Mouse (Mus musculus): ENCODE data around the gene Gm28778. TPM values are rescaled to one million over a fixed set of nuclear protein-coding genes. Genes with fewer than 3 reads are reported as not detected.
"Not testable (repeated sequence)": the region's sequence is repeated elsewhere in the genome, so short reads cannot be mapped to it uniquely, and the experiment has no call there.

Gene Gm28778
- total RNA-seq (2021), result 1 to 10 TPM; 1.4 to 2.3 TPM
- long read RNA-seq, experiment 1, result 0 reads
- long read RNA-seq, experiment 2, partial matches to known transcripts, result 0 of 8 reads
- long read RNA-seq, experiment 2, other reads (novel, unspliced or antisense), result 8 of 8 reads

DNA sequence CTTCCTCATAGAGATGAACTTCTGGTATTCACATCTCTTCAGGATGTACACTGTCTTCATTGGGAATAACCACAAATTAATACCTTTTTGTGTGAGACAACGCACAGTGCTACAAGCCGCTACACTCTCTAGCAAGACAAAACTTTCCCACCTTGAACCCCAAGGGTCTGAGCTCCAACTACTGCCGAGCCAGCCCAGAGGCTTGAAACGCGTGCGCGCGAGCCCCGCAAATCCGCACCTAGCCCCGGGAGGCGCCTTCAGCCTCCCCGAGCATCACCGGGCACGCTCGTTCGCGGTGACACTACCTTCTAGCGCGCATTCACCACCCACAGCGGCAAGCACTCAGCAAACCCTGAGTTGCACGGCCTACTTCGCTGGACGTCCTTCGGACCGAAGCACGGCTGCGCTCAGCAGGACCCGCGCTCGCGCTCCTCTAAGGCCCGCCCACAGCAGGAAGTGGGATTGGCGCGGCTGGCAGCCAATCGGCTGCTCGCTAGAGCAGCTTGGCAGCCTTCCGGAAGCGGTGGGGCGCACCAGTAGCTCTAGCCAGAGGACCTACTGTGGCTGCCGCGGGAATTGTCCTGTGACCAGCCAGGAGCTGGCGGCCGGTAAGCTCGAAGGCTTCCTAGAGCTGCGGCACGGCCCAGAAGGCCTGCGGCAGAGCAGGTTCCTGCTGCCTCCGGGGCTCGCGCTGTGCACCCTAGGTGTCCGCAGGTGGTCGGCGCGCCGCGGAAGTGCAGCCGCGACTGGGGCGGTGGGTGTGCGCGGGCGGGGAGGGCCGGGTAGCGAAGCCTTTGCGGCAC lies at the start of gene Gm28778, which contains the start of the genes Pms1 and Ormdl1:
Gene Gm28778, plus strand, starts transcription at position 531 of the 803 bp plus-strand sequence.
Gene Pms1, minus strand, starts transcription at position 438 of the 803 bp plus-strand sequence.
Gene Ormdl1, plus strand, starts transcription at position 515 of the 803 bp plus-strand sequence.
- peak; percentile 94 for DNase-seq

DNA sequence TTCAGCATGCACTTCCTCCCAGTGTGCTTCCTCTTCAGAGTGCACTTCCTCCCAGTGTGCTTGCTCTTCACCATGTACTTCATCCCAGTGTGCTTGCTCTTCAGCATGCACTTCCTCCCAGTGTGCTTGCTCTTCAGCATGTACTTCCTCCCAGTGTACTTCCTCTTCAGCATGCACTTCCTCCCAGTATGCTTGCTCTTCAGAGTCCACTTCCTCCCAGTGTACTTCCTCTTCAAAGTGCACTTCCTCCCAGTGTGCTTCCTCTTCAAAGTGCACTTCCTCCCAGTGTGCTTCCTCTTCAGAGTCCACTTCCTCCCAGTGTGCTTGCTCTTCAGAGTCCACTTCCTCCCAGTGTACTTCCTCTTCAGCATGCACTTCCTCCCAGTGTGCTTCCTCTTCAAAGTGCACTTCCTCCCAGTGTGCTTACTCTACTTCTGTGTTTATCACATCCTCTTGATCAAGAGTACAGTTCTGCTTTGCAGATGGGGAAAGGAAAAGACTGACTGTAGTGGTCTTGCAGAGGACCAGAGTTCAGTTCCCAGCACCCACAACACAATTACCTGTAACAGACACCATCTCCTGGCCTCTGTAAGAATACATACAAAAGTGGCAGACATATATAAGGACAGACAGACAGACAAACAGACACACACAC lies 31.8 kb upstream of the Gm28778 start:
- DNase-seq, result not testable (repeated sequence)

DNA sequence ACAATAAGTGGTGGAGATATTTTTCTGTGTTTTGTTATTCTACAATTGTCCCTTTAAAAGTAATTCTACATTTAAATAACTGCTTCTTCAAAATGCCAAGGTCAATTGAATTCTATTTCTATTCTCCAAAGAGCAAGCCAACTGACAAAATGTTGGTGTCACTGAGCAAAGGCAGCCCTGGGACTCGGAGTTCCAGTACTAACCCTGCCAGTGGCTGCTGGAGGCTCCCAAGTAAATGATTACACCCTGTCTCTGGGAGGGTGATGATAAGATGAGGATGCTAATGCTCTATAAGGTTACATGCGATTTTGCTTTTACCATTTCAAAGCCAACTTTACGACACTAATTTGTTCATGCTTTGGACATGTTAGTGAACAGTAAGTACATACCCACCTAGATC lies 27.0 kb upstream of the Gm28778 start:
- no peak for DNase-seq

- DNase-seq, result no peak
Observed at GRCm38 (mm10) chr1:53272646-53273045, 24.3 kb upstream of the Gm28778 start.

DNA sequence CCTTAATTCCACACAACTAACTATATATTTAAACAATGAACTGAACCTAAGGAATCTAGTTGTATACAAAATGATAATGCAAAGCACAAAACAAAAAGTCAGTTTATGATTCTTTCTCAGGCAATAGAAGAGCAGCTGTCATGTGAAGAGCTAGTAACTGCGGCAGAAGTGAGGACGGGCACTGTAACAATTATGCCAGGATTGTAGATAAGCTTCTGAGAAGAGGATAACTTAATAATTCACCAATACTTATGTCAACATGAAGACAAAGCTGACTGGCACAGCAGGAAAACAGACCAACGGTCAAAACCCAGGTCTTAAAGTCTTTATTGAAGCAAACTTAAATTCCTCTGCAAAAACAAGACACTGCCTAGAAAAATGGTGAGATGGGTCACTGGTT lies 5.7 kb upstream of the Gm28778 start:
- DNase-seq, result no peak

DNA sequence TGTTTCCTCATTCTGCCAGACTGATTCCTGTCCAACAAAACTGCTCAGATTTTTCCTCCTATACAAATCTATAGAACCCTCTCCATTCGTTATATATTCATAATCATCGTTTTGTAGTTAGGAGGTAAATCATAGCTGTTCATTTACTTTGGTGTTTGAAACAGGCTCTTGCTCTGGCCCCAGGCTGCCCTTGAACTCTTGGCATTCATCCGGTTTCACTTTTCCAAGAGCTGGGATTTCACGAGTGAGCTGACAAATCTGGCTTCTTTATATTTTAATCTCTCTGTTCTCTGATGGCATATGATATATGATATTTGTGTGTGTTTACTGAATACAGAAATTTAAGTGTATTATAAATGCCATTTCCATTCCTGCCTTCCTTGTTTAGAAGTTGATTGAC lies 3.6 kb downstream of the Gm28778 start:
- DNase-seq, result no peak

DNA sequence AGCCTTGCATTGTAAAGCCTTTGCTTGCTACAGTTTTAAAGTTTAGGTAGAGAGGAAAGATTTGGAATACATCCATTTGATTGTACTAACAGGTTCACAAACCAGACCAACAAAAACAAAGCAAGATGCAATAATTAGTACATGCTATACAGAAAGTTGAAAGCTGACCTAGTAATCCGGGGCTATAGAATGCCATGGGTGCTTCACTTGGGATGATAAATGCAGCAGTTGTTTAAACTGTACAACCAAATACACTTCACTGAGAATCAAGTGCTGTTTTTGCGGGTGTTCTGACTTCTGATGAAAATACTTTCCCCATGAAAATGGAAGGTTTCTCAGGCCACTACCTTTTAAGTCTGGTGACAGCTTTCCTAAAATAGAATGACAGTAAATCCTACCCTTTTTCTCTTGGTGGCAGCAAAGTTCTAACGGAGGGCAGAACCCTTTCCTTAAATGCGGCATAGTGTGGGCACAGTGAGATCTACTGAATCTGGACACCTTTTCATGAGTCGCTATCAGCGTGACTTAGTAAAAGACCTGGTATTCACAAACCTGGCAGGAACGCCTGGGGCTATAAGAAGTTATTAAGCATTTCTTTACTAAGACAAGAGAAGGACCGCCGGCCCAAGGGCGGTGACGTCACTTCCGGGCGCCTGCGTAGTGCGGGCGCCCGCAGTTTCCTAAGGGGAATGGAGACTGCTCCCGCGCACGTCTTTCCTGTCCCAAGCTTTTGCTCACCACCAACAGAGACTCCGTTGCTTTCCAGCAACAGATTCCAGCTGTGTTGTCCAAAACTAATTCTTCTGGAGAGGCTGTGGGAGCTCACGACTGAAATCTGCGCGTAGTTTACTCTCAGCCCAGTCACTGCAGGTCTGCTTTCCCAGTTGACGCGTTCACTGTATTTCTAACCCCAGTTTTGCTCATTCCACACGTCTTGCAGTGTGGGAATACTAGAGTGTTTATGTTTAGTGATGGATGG lies 16.4 kb downstream of the Gm28778 start, which contains the start of gene Osgepl1:
Gene Osgepl1, plus strand, starts transcription at position 636 of the 979 bp plus-strand sequence.
- DNase-seq, result peak; percentile 75

GRCm38 (mm10) chr1:53321662-53322344 lies 24.9 kb downstream of the Gm28778 start:
- DNase-seq, result no peak

- no peak for DNase-seq
Observed at GRCm38 (mm10) chr1:53323254-53323653, 26.3 kb downstream of the Gm28778 start.

DNA sequence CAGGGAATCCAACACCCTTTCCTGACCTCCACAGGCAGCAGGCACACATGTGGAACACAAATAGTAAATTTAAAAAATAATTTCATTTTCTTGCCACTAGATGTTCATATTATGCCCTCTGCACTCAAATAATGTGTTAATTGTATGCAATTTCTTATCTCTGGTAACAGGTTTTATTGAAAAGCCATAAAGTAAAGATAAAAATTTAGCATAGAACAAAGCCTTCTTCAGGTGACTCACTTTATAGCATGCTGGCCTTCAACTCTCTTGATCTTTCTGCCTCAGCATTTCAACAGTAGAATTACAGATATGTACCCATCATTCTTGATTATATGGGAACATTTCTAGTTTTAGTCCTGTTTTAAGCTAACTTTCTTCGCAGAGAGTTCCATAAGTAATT lies 27.4 kb downstream of the Gm28778 start:
- no peak for DNase-seq

GRCm38 (mm10) chr1:53324827-53325494 lies 28.1 kb downstream of the Gm28778 start:
- no peak for DNase-seq

DNA sequence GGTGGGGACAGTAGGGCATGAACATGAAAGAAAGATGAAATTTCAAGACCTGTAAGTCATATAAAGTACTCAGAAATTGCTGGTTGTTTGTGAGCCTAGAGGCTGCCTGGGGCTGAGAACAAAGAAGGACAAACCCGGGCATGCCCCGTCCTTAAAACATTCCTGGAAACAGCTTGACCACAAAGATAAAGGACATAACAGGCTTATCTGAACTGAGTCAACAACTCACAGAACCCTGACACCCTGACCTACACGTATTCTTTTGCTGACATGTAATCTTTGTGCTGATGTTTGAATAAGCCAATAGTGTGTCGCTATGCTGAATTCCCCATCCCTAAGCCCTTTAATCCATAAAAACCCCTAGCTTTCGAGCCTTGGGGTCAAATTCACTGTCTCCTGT lies 36.6 kb downstream of the Gm28778 start:
- not testable (repeated sequence) for DNase-seq

DNA sequence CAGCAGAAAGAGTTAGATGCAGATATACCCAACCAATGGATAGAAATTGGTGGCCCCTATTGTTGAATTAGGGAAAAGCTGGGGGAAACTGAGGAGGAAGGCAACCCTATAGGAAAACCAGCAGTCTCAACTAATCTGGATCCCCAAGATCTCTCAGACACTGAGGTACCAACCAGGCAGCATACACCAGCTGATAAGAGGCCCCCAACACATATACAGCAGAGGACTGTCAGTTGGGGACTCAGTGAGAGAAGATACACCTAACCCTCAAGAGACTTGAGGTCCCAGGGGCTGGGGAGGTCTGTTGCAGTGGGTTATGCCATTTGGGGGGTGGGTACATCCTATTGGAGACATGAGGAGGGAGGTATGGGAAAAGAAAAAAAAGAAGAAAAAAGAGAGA lies 38.6 kb downstream of the Gm28778 start:
- no peak for DNase-seq

DNA sequence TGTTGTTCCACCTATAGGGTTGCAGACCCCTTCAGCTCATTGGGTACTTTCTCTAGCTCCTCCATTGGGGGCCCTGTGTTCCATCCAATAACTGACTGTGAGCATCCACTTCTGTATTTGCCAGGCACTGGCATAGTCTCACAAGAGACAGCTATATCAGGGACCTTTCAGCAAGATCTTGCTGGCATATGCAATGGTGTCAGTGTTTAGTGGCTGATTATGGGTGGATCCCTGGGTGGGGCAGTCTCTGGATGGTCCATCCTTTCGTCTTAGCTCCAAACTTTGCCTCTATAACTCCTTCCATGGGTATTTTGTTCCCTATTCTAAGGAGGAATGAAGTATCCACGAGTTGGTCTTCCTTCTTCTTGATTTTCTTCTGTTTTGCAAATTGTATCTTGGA lies 40.5 kb downstream of the Gm28778 start:
- not testable (repeated sequence) for DNase-seq

- no peak for DNase-seq
Observed at GRCm38 (mm10) chr1:53341071-53341470, 44.2 kb downstream of the Gm28778 start.

- peak; percentile 97 for DNase-seq
Observed at GRCm38 (mm10) chr1:53352327-53353261, 55.7 kb downstream of the Gm28778 start, which contains the start of the genes Asdurf, Gm28551 and Asnsd1. Asdurf (minus strand) TSS chr1:53352619. Gm28551 (minus strand) TSS chr1:53352667. Asnsd1 (minus strand) TSS chr1:53352752.

DNA sequence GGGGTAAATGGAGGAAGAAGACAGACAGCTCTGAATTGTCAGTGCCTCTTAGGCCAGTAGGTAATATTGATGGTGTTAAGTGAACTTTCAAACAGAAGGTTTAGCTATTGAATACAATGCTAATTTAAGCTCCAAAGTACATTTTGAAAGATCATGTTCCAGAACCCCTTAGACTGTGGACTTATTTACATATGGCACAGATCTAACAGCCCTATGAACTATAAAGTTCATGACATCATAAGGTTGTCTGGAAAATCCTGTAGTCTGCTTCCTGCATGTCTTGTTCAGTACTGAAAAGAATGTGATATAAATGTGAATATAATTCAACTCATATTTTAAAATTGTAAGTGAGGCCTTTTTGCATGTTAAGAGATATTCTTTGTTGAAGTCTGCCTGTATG lies 62.1 kb downstream of the Gm28778 start:
- DNase-seq, result no peak
